In genomic region chr15:7154737-7155090, GRCm38 (mm10) we compare ENCODE assay signal across 12 mouse cellular contexts.
A peak's percentile ranks its signal among the peaks of the same experiment; 100 is the strongest.
DNase-seq lines count a peak whose midpoint lies in the region; TF ChIP-seq lines count a peak whose summit lies in the region.
"Had no signal": no experiment of that assay in that cellular context is flagged by ENCODE, and none has a peak within 500 bp of the region (broad histone marks: within the 10 kb centered on the region; RNA-seq: fewer than 3 reads in every experiment).

No protein-coding gene starts in this region.

- 0 out of 2 replicates have a peak overlapping the region, but pooled peaks have one; percentile 33 for H3K27ac ChIP-seq in layer of hippocampus, adult 2 months
- H3K27ac ChIP-seq: hindbrain, embryonic 15.5 days had no signal

- TF ChIP-seq CTCF in layer of hippocampus, adult 2 months (conservative IDR thresholded peaks at IDR 0.05), result no peak

- H3K4me3 ChIP-seq in layer of hippocampus, adult 2 months, result no peak overlapping the region
- H3K4me3 ChIP-seq: hindbrain, embryonic 15.5 days; neural tube, embryonic 13.5 days had no signal

- peak; percentile 66 for DNase-seq in adrenal gland, postnatal 14 days
- DNase-seq in adrenal gland, postnatal 4 days (ENCODE audit: low spot score in 2 of 2), result no peak
- no peak for DNase-seq in layer of hippocampus, adult 2 months (ENCODE audit: low spot score in 2 of 2)
- no peak for DNase-seq in layer of hippocampus, adult 8-10 months (ENCODE audit: low spot score in 2 of 2)
- peak; percentile 66 for DNase-seq in kidney, postnatal 10 days
- peak; percentile 44 for DNase-seq in ovary, postnatal 36 days (ENCODE audit: low spot score)
- no peak for DNase-seq in neural tube, embryonic 10.5 days (ENCODE audit: extremely low spot score, low spot score)
- DNase-seq in adipocyte (ENCODE audit: low spot score), result no peak
- DNase-seq: B cell, adult 2 months; cerebellum, adult 18-20 months had no signal

Comparison
In these comparisons a context has a peak if more than half of its experiments do, and no peak if none do; other contexts are left out.
1. DNase-seq: peak in adrenal gland, postnatal 14 days (single experiment), kidney, postnatal 10 days (single experiment) and ovary, postnatal 36 days (single experiment); none in adrenal gland, postnatal 4 days (0 of 2), layer of hippocampus, adult 2 months (0 of 2), layer of hippocampus, adult 8-10 months (0 of 2), neural tube, embryonic 10.5 days (single experiment) and adipocyte (single experiment).